Mouse (Mus musculus) A20 (cell line): ENCODE measurements around the gene Ccdc130.
A peak's percentile ranks its signal among the peaks of the same experiment; 100 is the strongest.

ENCODE experiments used
- DNase-seq: peaks from one replicate; pipeline ENCODE4 v3.0.0-alpha.2; 2011; ENCODE audit warnings: low read depth, low spot score

The Ccdc130 gene

GRCm38 (mm10) chr8:84269950-84270773 is at the start of gene Ccdc130:
Ccdc130 (minus strand) TSS chr8:84270380.
- DNase-seq = peak; percentile 100

- no peak for DNase-seq
Observed at GRCm38 (mm10) chr8:84308376-84308775, 38.2 kb upstream of the Ccdc130 start.

GRCm38 (mm10) chr8:84303951-84304350 is 33.8 kb upstream of the Ccdc130 start:
- no peak for DNase-seq

GRCm38 (mm10) chr8:84297029-84297785 is 27.0 kb upstream of the Ccdc130 start:
- no peak for DNase-seq

- peak; percentile 75 for DNase-seq
Observed at GRCm38 (mm10) chr8:84291688-84292087, 21.5 kb upstream of the Ccdc130 start.

GRCm38 (mm10) chr8:84291086-84291485 is 20.9 kb upstream of the Ccdc130 start:
- no peak for DNase-seq

GRCm38 (mm10) chr8:84288892-84289291 is 18.7 kb upstream of the Ccdc130 start:
- DNase-seq = peak; percentile 57

- DNase-seq = peak; percentile 79
Observed at GRCm38 (mm10) chr8:84285665-84286064, 15.5 kb upstream of the Ccdc130 start.

GRCm38 (mm10) chr8:84284608-84285063 is 14.5 kb upstream of the Ccdc130 start:
- no peak for DNase-seq

- no peak for DNase-seq
Observed at GRCm38 (mm10) chr8:84280777-84281176, 10.6 kb upstream of the Ccdc130 start.

- no peak for DNase-seq
Observed at GRCm38 (mm10) chr8:84276447-84276846, 6.3 kb upstream of the Ccdc130 start.

GRCm38 (mm10) chr8:84273968-84274367 is 3.8 kb upstream of the Ccdc130 start:
- DNase-seq = no peak

GRCm38 (mm10) chr8:84272302-84272701 is 2.1 kb upstream of the Ccdc130 start:
- DNase-seq = no peak

- DNase-seq = no peak
Observed at GRCm38 (mm10) chr8:84261098-84261497, 9.1 kb downstream of the Ccdc130 start.

GRCm38 (mm10) chr8:84256822-84257610 is 13.2 kb downstream of the Ccdc130 start, which contains the start of gene Mri1:
Mri1 (minus strand) TSS chr8:84257326.
- peak; percentile 93 for DNase-seq

GRCm38 (mm10) chr8:84256458-84256821 is 13.7 kb downstream of the Ccdc130 start:
- peak; percentile 71 for DNase-seq

GRCm38 (mm10) chr8:84255858-84256257 is 14.3 kb downstream of the Ccdc130 start:
- peak; percentile 66 for DNase-seq

- peak; percentile 97 for DNase-seq
Observed at GRCm38 (mm10) chr8:84249257-84250170, 20.7 kb downstream of the Ccdc130 start, which contains the start of gene D8Ertd738e. D8Ertd738e (minus strand) TSS chr8:84249719.

- no peak for DNase-seq
Observed at GRCm38 (mm10) chr8:84241821-84242220, 28.4 kb downstream of the Ccdc130 start.

- DNase-seq = peak; percentile 22
Observed at GRCm38 (mm10) chr8:84241167-84241566, 29.0 kb downstream of the Ccdc130 start.
